Mouse (Mus musculus) heart, adult 18-20 months (tissue): ENCODE data around the gene Stard13. TPM values are rescaled to one million over a fixed set of nuclear protein-coding genes. Genes with fewer than 3 reads are reported as not detected.

Experiments
- DNase-seq, 2 experiments: peaks; one replicate each; pipeline ENCODE4 v3.0.0; 2021 to 2022; ENCODE audit warnings: mixed read lengths in 1 of 2
- total RNA-seq, 2 experiments: library from RNA; stranded (reverse); gene quantifications; 2 replicates each; pipeline ENCODE4 v1.2.3; 2021

Gene Stard13
- total RNA-seq, 2 experiments from 2014 or later = 27.0 to 32.0 TPM

DNA sequence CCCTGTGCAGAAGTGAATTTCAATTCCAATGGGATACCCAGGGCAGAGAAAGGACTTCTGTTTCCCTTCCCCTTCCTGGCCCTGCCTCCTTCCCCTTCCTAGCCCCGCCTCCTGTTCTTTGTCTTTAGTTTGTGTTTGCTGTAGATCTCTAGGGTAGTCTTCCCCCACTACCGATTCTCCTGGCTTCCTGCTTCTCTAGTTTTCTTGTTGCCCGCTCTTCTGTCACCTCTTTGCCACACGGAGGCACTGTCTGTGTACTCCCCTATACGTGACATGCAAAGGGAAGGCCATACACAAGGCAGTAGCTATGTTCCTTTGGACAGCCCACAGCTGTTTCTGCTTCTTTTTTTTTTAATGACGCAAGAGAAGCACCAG, 176.7 kb downstream of the Stard13 start:
- DNase-seq = peak; percentile 57 to 72

DNA sequence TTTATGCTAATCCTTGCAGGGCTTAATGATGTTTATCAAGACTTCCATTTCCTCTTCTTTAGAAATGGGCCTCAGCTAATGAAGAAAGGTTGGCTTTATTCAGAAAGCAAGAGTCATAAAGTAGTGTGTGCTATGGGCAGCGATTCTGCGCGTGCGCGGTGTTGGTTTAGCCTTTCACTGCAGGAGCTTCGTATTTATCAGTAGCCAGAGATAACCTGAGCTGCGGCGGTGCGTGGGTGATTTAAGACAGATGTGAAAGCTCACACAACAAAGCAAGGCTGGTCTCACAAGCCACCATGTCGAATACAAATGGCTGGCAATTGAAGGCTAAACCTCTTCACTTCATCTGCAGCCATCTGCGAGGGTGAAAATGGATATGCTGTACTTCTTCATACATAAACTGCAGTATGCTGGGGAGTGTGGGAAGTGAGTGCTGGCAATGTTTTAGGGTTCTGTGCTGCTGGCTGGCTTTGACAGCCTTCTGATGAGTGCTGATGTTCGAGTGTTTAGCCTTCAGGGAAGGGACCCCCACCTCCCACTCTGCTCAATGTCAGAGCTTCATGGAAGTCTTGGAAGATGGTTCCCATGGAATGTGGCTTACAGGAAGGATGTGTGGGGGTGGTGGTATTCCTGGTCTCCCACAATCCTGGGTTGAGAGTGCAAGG, 177.2 kb downstream of the Stard13 start:
- no peak for DNase-seq

DNA sequence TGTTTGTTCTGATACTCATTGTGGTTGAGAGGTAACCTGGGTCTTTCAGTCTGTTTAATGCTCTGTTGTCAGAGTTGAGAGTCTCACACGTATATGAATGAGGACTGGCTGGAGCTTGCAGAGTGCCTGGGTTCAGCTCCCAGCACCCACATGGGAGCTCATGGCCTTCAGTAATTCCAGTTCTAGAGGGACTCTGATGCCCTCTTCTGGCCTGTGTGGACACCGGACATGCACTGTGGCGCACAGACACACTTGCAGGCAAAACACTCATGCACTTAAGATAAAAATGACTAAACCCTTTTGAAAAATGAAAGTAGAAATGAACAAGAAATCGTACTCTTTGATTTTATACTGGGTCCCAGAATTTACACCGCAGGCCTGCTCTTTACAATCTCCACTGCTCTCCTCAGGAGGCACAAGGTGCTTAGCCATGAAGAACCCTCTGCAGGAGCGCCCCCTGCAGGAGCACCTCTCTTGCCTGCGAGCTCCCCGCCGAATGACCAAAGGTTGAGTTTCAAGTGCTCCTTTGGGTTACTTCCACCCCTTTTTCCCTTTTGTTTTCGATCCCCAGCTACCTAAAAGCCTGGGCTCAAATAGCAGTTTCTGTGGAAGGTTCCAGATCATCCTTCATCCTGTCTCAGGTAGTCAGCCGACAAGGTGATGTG, 178.1 kb downstream of the Stard13 start:
- no peak for DNase-seq

DNA sequence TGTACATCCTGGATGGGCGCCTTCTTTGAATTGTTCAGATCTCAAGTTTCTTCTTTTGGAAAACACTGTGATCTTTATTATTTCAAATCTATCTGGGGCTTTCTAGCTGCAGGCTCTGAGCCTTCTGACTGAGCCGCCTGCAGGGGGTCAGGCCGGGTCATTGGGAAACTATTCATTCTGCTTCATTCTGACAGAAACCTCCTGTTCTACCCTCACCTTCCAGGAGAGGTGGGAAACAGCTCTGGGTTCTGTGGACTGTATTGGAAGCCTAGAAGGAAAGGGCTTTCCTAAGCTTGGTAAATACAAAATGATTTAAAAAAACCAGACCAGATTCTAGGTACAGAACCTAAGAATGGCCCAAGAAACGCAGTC, 178.9 kb downstream of the Stard13 start:
- no peak for DNase-seq

DNA sequence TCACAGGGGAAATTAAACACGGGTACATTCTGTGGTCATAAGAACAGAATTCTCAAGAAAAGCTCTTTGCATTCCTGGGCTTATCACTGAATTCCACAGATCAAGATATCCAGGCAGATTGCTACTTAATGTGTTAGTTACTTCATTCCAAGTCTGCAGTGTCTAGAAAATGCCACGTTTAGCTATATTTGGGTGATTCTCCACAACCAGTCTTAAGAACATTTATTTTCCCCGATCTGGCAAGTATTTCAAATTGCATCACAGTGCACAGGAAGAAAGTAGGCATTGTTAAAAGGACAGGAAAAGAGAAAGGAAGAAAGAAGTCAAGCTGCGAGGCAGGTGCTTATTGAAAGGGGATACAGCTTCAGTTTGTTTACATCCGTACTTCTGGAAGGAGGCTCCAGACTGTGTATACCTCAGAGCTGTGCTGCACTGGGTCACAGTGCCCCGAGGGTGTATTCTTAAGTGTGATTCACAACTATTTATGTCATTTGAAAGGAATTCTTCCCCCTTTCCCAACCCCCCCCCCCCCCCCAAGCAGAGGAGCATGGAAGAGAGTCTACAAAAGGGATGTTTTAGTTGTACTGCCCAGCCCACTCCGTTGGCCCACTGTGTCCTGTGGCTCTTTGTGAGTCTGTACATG, 179.4 kb downstream of the Stard13 start:
- DNase-seq = no peak

DNA sequence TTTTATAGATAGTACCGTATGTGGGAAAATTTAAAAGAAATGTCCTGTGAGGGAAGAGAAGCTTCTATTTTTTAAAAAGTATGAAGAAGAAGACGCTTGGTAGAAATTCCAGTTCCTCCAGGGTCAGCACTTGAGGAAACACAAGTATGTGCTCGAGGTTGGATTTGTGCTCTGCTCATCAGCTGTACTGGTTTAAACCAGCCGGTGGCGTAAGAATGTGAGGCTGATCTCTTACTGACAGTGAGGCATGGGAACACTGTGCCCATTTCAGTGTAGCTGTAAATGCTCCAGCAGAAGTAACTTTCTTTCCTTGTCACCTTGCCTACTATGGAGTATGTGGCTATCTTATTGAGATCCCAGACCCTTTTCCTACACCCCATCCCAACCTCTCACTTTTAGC, 180.4 kb downstream of the Stard13 start:
- DNase-seq = no peak

DNA sequence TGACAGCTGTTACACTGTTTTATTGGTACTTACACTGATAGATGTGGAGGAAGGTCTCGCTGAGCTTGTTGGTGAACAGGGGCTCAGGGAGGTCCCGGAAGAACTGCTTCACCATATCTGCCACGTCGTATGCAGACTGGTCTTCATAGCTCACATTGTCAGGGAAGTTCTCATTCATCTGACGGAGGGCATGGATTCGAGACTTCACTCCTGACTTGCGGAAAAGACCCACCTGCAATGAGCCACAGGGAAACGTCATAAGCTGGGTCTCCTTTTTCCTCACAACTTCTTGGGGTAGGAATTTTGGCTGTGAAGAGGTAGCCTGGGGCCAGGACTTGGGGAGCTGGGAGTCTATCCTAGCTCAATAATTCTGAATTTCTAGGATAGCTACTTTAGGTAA, 181.3 kb downstream of the Stard13 start:
- DNase-seq = no peak

DNA sequence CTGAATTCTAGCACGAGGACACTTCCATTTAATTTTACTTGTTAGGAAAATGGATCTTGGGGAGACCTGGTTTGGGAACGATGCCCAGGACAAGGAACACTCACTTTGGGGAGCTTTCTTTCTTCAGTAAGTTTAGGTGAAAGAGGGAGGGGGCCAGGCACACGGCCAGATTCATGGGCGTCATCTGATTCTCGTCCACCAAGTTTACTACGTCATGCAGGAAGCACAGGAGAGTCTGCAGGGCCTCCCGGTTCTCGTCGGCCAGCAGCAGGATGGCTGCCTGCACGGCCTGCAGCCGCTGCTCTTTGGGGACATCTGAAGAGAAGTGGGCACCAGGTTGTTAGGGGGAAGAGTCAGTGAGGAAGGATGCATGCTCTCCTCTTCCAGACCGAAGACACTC, 186.1 kb downstream of the Stard13 start:
- peak; percentile 48 to 66 for DNase-seq

DNA sequence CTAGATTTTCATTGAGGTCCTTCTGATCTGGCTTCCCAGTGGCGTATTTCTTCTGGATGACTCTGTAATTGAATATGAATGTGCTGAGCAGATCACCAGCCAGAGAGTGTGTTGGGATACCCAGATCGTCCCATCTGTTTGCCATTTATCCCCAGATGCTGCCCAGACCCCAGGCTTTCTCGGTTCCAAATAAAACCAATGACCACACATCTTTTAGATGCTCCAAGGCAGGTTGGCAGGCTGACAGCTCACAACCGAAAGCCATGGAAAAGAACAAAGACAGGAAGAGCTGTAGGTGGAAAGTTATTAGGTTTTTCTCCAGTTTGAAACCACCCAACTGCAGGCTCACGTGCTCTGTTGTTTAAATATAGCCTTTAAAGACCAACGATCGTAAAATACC, 186.7 kb downstream of the Stard13 start:
- peak; percentile 55 to 64 for DNase-seq

DNA sequence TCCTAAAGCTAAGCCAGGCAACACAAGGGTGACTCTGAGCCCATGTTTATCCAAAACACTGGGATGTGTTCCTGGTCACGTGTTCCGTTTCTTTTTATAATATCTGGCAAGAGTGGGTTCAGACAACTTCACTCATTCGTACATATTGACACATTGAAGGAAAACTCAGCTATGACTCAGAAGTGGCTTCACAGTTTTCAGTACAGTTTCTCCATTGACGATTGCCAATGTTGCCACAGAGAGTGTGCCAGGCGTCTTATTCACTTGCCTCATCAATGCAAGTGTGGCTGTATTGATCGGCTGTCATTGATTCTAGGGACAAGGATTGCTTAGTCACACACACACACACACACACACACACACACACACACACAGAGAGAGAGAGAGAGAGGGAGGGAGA, 187.5 kb downstream of the Stard13 start:
- no peak for DNase-seq

DNA sequence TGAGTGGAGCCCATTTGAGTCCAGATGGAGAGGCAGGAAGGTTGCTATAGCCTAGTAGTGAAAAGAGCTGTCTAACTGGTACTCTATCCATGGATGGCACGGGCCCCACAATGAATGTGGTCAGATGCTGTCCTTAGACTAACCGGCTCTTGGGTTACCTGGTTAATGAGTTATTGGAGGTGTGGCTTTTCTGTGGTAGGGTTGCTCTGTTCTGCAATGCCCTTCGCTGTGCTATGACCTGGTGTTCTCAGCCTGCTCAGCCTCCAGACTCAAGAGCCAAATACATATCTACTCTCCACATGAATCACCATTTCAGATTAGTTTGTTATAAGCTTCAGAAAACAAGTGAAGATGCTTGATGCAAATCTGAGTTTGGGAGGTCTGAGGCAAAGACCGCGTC, 190.7 kb downstream of the Stard13 start:
- no peak for DNase-seq

DNA sequence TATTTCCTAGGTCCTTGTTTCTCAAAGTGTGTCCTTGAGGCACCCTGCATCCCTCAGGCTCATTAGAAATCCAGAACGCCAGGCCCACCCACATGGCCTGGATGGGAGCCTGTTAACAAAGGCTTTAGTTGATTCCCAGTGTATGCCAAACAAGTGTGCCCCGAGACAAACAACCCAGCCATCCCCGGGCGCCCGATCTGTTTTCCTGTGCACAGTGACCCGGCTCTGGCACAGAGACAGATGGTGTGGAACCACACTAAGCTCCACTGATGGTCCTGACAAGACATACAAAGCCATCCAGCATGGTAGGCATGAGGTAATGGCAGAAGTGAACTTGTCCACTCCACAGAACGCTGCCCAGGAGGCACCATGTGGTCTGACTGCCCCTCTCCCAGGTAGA, 195.8 kb downstream of the Stard13 start:
- no peak for DNase-seq

DNA sequence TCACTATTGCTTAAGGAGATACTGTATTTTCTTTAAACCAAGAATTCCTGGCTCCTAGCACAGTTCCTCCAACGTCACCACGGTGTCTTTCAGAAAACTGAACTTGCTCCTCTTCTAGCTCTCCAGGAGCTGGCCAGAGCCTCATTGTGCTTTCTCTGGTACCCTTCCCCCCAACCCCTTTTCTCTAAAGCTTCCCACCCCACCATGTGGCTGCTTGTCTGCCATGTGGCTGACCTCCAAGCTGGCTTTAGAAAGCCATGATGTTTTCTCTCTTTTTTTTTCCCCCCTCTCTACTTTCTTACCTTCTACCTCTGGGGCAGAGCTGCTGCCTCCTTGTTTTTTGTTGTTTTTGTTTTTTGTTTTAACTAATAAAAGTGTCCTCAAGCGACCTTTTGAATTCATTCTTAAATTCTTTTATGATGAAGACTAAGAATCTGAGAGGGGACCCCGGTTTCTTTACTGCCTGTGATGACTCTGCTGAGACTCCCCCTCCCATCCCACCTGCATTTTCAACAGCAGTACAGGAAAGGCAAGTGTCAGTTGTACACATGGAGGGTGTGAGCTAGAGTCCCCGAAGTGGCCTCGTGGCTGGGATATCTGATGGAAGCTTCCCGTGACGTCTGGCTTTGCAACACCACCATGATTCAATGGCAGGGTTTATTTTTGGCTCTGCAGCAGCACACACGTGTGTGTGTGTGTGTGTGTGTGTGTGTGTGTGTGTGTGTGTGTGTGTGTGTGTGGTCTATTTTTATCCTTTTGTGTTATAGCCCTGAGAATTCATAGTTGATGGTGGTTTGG, 198.7 kb downstream of the Stard13 start:
- no peak for DNase-seq

DNA sequence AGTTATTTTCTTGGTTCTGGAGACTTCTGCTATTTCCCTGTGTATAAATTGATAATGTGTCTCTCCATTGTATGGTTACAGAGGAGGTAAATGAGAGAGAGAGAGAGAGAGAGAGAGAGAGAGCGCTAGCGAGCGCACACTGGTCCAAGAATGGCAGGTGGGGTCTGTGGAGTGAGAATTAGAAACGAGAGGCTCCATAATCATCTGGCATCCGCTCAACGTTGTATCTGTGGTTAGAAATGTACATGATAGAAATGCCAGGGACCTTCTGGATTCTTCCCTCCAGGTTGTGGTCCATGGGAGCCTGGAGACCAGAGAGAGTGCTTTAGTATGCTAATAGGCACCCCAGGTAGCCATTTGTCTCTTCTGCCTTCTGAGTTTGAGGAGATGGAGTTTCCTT, 204.7 kb downstream of the Stard13 start:
- no peak for DNase-seq

DNA sequence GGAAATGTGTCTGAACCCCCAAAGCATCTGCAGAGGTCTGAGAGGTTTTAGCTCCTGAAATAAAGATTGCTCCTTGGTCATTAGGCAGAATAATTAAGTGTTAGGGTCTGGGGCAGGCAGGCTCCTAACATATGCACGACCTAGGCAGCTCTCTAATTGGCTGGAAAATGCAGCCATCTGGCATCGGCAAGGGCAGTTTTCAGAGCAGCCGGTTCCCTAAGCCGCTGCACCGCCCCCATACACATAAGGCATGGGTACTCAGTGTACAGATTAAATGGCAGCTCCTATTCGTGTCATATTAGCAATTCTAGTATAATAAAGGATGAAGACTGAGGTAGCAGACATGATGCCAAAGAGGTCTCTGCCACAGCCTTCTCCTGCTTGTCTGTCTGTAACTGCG, 206.5 kb downstream of the Stard13 start:
- DNase-seq = no peak

DNA sequence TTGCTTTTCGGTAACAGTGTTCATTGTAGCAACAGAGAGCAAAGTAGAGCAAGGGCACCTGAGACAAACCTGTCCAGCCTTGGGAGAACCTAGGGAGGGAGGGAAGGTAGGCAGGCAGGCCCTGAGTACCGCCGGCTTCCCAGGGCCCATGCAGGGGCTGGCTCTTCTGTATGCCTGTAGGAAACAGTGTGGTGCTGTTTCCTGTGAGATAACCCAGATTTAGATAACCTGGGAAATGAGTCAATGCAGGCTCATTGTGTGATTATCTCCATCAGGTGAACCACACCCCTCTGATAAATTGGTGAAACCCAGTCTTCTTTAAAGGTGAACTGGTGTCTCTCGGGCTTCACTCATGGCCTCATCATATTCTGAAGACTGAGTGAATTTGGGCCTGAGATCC, 207.6 kb downstream of the Stard13 start:
- peak in 1 of 2 experiments; percentile 18 for DNase-seq

DNA sequence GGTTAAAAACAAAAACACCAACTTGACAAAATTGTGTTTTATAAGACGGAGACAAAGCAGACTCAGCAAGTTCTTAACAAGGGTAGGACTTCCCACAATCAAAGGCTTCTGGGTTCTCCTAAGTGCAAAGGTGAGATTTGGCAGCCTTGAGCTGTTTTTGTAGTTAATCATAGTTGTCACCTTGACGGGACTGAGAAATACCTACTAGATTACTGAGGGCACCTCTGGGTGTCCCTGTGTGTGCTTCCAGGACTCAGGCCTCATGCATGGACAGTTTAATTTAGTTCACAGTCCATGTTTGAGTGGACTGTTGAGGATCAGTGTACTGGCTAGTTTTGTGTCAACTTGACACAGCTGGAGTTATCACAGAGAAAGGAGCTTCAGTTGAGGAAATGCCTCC, 209.2 kb downstream of the Stard13 start:
- DNase-seq = no peak

DNA sequence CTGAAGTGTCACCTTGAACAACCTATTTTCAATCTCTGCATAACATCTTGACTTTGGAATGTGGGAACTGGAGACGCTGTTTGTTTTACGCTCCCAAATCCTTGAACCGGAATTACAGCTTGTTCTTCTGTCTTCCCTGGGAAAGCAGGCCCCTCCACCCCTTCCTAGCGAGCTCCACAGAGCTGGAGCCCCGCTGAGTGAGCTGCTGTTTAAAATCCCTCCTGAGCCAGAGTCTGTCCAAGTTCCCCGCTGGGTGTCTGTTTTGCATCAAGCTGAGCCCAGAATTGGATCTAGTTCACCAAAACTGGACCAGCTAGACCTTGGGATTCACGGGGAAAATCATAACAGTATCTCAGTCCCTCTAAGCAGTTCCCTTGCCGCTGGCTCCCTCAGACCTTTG, 210.2 kb downstream of the Stard13 start:
- peak; percentile 50 to 62 for DNase-seq

DNA sequence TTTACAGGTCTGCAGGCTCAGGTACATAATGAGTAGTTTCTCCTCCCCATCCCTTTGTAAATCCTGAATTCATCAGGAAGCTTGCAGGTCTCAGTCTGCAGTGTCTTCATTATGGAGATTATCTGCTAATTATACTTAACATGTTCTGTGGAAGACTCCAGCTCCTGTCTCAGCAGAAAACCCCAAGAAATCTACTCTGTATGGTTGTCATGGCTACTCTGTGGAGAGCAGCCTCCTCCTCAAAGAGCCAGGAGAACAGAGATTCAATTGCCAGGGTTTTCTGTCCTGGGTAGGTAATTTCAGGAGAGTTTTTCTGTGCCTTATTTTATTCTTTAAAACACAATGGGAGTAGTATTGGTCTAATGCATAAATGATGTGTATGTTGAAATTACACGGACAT, 210.7 kb downstream of the Stard13 start:
- no peak for DNase-seq

DNA sequence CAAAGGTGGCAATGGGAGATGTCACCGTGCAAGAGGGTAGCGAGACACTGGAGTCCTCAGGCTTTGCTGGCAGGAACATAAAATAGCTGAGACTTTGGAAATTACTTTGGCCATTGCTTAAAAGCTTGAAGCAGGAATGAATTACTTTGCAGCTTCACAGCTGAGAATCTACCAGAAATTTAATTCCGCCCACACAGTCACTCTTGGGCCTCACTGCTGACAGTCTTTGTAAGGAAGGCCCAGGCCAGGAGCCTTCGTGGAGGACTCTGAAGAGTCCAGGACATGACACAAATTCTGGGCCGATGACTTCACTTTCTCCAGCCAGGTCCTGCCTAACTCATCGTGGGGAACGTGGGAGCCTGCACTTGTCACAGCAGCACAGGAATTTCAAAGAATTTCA, 211.6 kb downstream of the Stard13 start:
- peak in 1 of 2 experiments; percentile 18 for DNase-seq

DNA sequence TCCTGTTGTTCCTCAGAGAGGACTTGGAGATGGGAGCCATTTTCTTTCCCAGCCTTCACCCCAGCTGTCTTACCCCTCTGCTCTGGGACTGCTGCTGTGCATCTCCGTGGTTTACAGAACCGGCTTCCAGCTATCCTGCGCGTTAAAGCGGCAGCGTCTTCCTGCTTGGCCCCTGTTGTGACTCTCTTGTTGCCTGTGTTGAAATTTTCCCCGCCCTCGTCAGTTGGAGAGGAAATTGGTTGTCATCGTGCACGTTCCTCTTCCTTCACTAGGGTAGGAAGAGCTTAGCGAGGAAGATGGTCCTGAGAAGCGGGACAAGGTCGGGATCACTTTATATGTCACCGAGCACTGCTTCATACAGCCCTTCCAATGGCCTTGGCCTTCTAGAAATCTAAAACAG, 212.8 kb downstream of the Stard13 start:
- DNase-seq = peak; percentile 19 to 44

DNA sequence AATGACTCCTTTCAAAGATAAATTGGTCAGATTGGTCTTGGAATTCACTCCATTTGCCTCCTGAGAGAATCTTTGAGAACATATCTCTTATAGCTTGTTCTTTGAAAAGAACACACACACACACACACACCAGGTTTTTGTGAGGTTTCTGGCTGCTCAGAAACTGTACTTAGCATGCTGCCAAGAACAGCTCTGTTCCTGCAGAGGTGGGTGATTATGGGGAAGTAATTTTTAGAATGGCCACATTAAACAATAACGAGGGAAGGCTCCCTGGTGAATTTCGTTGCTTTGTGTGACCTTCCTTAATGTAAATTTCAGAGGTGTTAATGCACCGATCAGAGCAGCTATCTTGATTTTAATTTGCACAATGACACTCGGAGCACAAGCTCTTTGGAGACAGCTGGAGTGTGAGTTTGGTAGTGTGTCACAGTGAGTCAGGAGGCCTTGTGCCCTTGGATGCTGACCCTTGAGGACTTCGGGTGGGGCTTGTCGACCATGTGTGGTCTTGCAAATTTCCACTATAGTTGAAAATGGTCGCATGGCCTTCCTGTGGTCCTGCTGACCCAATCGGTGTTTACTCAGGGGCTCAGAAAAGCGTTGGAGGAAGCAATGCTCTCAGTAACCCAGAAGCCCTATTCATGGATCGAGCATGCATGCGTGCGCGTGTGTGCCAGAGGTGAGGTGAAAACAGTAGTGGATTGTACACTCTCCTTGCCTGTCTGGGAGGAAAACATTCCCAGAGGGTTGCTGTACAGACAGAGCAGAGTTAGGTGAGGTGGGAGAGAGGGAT, 213.4 kb downstream of the Stard13 start:
- no peak for DNase-seq
